Mouse (Mus musculus) kidney, adult 10 weeks (tissue): ENCODE data around the gene Lbh. TPM values are rescaled to one million over a fixed set of nuclear protein-coding genes. Genes with fewer than 3 reads are reported as not detected.

ENCODE experiments used
- polyA plus RNA-seq: library from polyadenylated mRNA; stranded (reverse); fragments of 350-450 nt; fragmentation: Illumina TruSeq; extraction: RNeasy Lipid Tissue Mini Kit (QIAGEN cat#74804); gene quantifications from one replicate; pipeline ENCODE4 v1.2.3, GENCODE M21; 2014; ENCODE audit warnings: low read depth, low replicate concordance

Gene Lbh
- polyA plus RNA-seq = 23.2 TPM

GRCm38 (mm10) chr17:72918053-72918452 is at the start of gene Lbh:
Gene Lbh, plus strand, starts transcription at chr17:72918305.

Other genes with a start within 250 kb of the Lbh start
- gene Ypel5, start 81.9 kb upstream of the Lbh start, polyA plus RNA-seq = 88.7 TPM
- 63.2 TPM for gene Lclat1, start 189.7 kb downstream of the Lbh start, polyA plus RNA-seq